ENCODE assay signal across 19 mouse cellular contexts in genomic region chr16:91780826-91781225, GRCm38 (mm10). TPM values are rescaled to one million over a fixed set of nuclear protein-coding genes. Genes with fewer than 3 reads are reported as not detected.
DNase-seq lines count a peak whose midpoint lies in the region; ATAC-seq and TF ChIP-seq lines count a peak whose summit lies in the region.
"Had no signal": no experiment of that assay in that cellular context is flagged by ENCODE, and none has a peak within 500 bp of the region (broad histone marks: within the 10 kb centered on the region; RNA-seq: fewer than 3 reads in every experiment).

No protein-coding gene starts in this region.

- no peaks in the 10 kb centered on the region for H3K36me3 ChIP-seq in lung, postnatal 0 days (ENCODE audit: insufficient read depth, low read length)
- H3K36me3 ChIP-seq in forebrain, embryonic 13.5 days (ENCODE audit: poor library complexity, severe bottlenecking): peaks cover 20% of the 10 kb centered on the region

- peak; percentile 19 for DNase-seq in lung, postnatal 0 days (ENCODE audit: low spot score)
- DNase-seq in lung, postnatal 14 days: no peak
- DNase-seq in thymus, postnatal 0 days (ENCODE audit: low spot score): peak; percentile 50
- DNase-seq in embryo, embryonic 10 days (ENCODE audit: low spot score): no peak
- no peak for DNase-seq in cerebellum, adult 11 months
- DNase-seq: adrenal gland, postnatal 36 days; cerebellum, adult 18-20 months; cerebellum, postnatal 25 days; gastrocnemius, postnatal 14 days; kidney, adult 11 months; lung, adult 18-20 months; lung, postnatal 36 days had no signal

- no peak overlapping the region for H3K9ac ChIP-seq in lung, postnatal 0 days (replicated peaks; ENCODE audit: low read depth)
- no peak overlapping the region for H3K9ac ChIP-seq in forebrain, embryonic 13.5 days
- H3K9ac ChIP-seq: embryonic facial prominence, embryonic 15.5 days; hindbrain, embryonic 14.5 days; neural tube, embryonic 12.5 days had no signal

- no peaks in the 10 kb centered on the region for H3K9me3 ChIP-seq in lung, postnatal 0 days (ENCODE audit: low read length)
- no peaks in the 10 kb centered on the region for H3K9me3 ChIP-seq in forebrain, embryonic 13.5 days (replicated peaks)
- H3K9me3 ChIP-seq: embryonic facial prominence, embryonic 15.5 days; midbrain, embryonic 10.5 days; neural tube, embryonic 12.5 days had no signal

- TF ChIP-seq EP300 in lung, postnatal 0 days (IDR thresholded peaks at IDR 0.05): no peak

- H3K27me3 ChIP-seq in lung, postnatal 0 days (replicated peaks; ENCODE audit: insufficient read depth, low read length): no peaks in the 10 kb centered on the region
- H3K27me3 ChIP-seq in forebrain, embryonic 13.5 days: no peaks in the 10 kb centered on the region
- H3K27me3 ChIP-seq: embryonic facial prominence, embryonic 15.5 days; neural tube, embryonic 12.5 days had no signal

- TF ChIP-seq CTCF in lung, postnatal 0 days (IDR thresholded peaks at IDR 0.05): no peak

- 61% methylated on average over 3 of the region's 3 CpGs for WGBS in lung, postnatal 0 days
- WGBS in forebrain, embryonic 13.5 days: 95% methylated on average over 3 of the region's 3 CpGs

- no peak overlapping the region for H3K4me2 ChIP-seq in lung, postnatal 0 days (replicated peaks; ENCODE audit: low read depth, low read length)
- H3K4me2 ChIP-seq in forebrain, embryonic 13.5 days: no peak overlapping the region
- H3K4me2 ChIP-seq: embryonic facial prominence, embryonic 15.5 days; hindbrain, embryonic 14.5 days; liver, embryonic 11.5 days; neural tube, embryonic 12.5 days had no signal

- H3K27ac ChIP-seq in lung, postnatal 0 days (ENCODE audit: low read length): no peak overlapping the region
- no peak overlapping the region for H3K27ac ChIP-seq in forebrain, embryonic 13.5 days
- H3K27ac ChIP-seq: embryonic facial prominence, embryonic 15.5 days; hindbrain, embryonic 14.5 days; midbrain, embryonic 10.5 days; neural tube, embryonic 12.5 days had no signal

- no peak for ATAC-seq in lung, postnatal 0 days
- peak; percentile 52 for ATAC-seq in megakaryocyte, adult 5-6 weeks (ENCODE audit: poor library complexity, severe bottlenecking)
- no peak for ATAC-seq in forebrain, embryonic 13.5 days

- no peaks in the 10 kb centered on the region for H3K4me1 ChIP-seq in lung, postnatal 0 days (ENCODE audit: insufficient read depth, low read depth, low read length)
- H3K4me1 ChIP-seq in forebrain, embryonic 13.5 days: peaks cover 10% of the 10 kb centered on the region; the same call in 1 of the 2 replicates
- H3K4me1 ChIP-seq: embryonic facial prominence, embryonic 15.5 days had no signal

- H3K4me3 ChIP-seq in lung, postnatal 0 days (ENCODE audit: low read depth, low read length): no peak overlapping the region
- H3K4me3 ChIP-seq in forebrain, embryonic 13.5 days: no peak overlapping the region
- H3K4me3 ChIP-seq: embryonic facial prominence, embryonic 15.5 days; midbrain, embryonic 10.5 days; neural tube, embryonic 12.5 days had no signal

RNA-seq across cellular contexts. Expression of gene Itsn1, which starts 51.7 kb away (rescaled TPM):
- 9.7 and 12.1 TPM in 2 replicates for polyA plus RNA-seq in lung, postnatal 0 days (2015; fragmentation: Nextera tagmentation; extraction: Ambion mirVana)
- total RNA-seq in megakaryocyte, adult 5-6 weeks (2015): 12.0 and 15.6 TPM in 2 replicates
- total RNA-seq in megakaryocyte, adult 5-6 weeks (2017): 12.5 and 24.2 TPM in 2 replicates
- 2.7 and 3.0 TPM in 2 replicates for polyA plus RNA-seq in thymus, postnatal 0 days (2015; fragmentation: Nextera tagmentation; extraction: Ambion mirVana)
- polyA plus RNA-seq in forebrain, embryonic 13.5 days (2015; fragmentation: Nextera tagmentation; extraction: Ambion mirVana): 50.8 and 53.3 TPM in 2 replicates

RNA-seq across cellular contexts. Expression of gene Cryzl1, which starts 52.1 kb away (rescaled TPM):
- 59.3 and 64.8 TPM in 2 replicates for polyA plus RNA-seq in lung, postnatal 0 days (2015; fragmentation: Nextera tagmentation; extraction: Ambion mirVana)
- 61.0 and 73.7 TPM in 2 replicates for total RNA-seq in megakaryocyte, adult 5-6 weeks (2015)
- 66.0 and 69.4 TPM in 2 replicates for total RNA-seq in megakaryocyte, adult 5-6 weeks (2017)
- polyA plus RNA-seq in thymus, postnatal 0 days (2015; fragmentation: Nextera tagmentation; extraction: Ambion mirVana): 27.0 and 28.0 TPM in 2 replicates
- polyA plus RNA-seq in forebrain, embryonic 13.5 days (2015; fragmentation: Nextera tagmentation; extraction: Ambion mirVana): 93.0 and 98.0 TPM in 2 replicates

Comparison
In these comparisons a context has a peak if more than half of its experiments do, and no peak if none do; other contexts are left out.
1. DNase-seq: peak in lung, postnatal 0 days (single experiment) and thymus, postnatal 0 days (single experiment); none in lung, postnatal 14 days (single experiment), embryo, embryonic 10 days (single experiment) and cerebellum, adult 11 months (single experiment).